Mouse (Mus musculus): ENCODE data around the gene Fam131c.
A peak's percentile ranks its signal among the peaks of the same experiment; 100 is the strongest.

The Fam131c gene

GRCm38 (mm10) chr4:141411430-141411992, 43.5 kb downstream of the Fam131c start:
- no peak for DNase-seq (ENCODE audit: low spot score)

- DNase-seq (ENCODE audit: low spot score), result no peak
These were observed 47.9 kb downstream of the Fam131c start, which contains the start of gene Clcnkb for GRCm38 (mm10) chr4:141415924-141416323. Gene Clcnkb (minus strand): TSS chr4:141416014.

GRCm38 (mm10) chr4:141419398-141420191, 51.6 kb downstream of the Fam131c start:
- DNase-seq (ENCODE audit: low spot score), result no peak

- no peak for DNase-seq (ENCODE audit: low spot score)
These were observed 52.3 kb downstream of the Fam131c start, which contains the start of gene Hspb7 for GRCm38 (mm10) chr4:141420192-141420829. Gene Hspb7 (plus strand): TSS chr4:141420779.

- DNase-seq (ENCODE audit: low spot score), result no peak
These were observed 52.9 kb downstream of the Fam131c start for GRCm38 (mm10) chr4:141420886-141421285.

- DNase-seq (ENCODE audit: low spot score), result no peak
These were observed 53.4 kb downstream of the Fam131c start for GRCm38 (mm10) chr4:141421423-141421822.

GRCm38 (mm10) chr4:141422841-141423240, 54.8 kb downstream of the Fam131c start:
- DNase-seq (ENCODE audit: low spot score), result no peak

GRCm38 (mm10) chr4:141423288-141423687, 55.3 kb downstream of the Fam131c start:
- DNase-seq (ENCODE audit: low spot score), result no peak

GRCm38 (mm10) chr4:141423691-141424431, 55.8 kb downstream of the Fam131c start:
- no peak for DNase-seq (ENCODE audit: low spot score)

- peak; percentile 73 for DNase-seq (ENCODE audit: low spot score)
These were observed 57.8 kb downstream of the Fam131c start for GRCm38 (mm10) chr4:141425484-141426479.

- DNase-seq (ENCODE audit: low spot score), result no peak
These were observed 59.1 kb downstream of the Fam131c start for GRCm38 (mm10) chr4:141426796-141427745.

GRCm38 (mm10) chr4:141427921-141428320, 59.9 kb downstream of the Fam131c start:
- DNase-seq (ENCODE audit: low spot score), result no peak

- no peak for DNase-seq (ENCODE audit: low spot score)
These were observed 61.4 kb downstream of the Fam131c start for GRCm38 (mm10) chr4:141429381-141429780.

- DNase-seq (ENCODE audit: low spot score), result no peak
These were observed 61.8 kb downstream of the Fam131c start for GRCm38 (mm10) chr4:141429847-141430246.

- DNase-seq (ENCODE audit: low spot score), result no peak
These were observed 63.0 kb downstream of the Fam131c start for GRCm38 (mm10) chr4:141430997-141431396.

GRCm38 (mm10) chr4:141432666-141433065, 64.6 kb downstream of the Fam131c start:
- no peak for DNase-seq (ENCODE audit: low spot score)

GRCm38 (mm10) chr4:141433191-141433590, 65.2 kb downstream of the Fam131c start:
- no peak for DNase-seq (ENCODE audit: low spot score)

All from left cerebral cortex, adult 11 months (tissue).